Mouse (Mus musculus): ENCODE data around the gene Gabarap.

Gene Gabarap

GRCm38 (mm10) chr11:70018131-70018990 lies 27.4 kb downstream of the Gabarap start:
- peak; percentile 46 for DNase-seq (ENCODE audit: extremely low read depth, insufficient read length, low spot score)

GRCm38 (mm10) chr11:70019495-70020021 lies 28.6 kb downstream of the Gabarap start:
- no peak for DNase-seq (ENCODE audit: extremely low read depth, insufficient read length, low spot score)

GRCm38 (mm10) chr11:70020022-70020631 lies 29.2 kb downstream of the Gabarap start:
- DNase-seq (ENCODE audit: extremely low read depth, insufficient read length, low spot score) = no peak

- DNase-seq (ENCODE audit: extremely low read depth, insufficient read length, low spot score) = peak; percentile 67
These were observed 29.9 kb downstream of the Gabarap start for GRCm38 (mm10) chr11:70020731-70021263.

- peak; percentile 95 for DNase-seq (ENCODE audit: extremely low read depth, insufficient read length, low spot score)
These were observed 30.6 kb downstream of the Gabarap start for GRCm38 (mm10) chr11:70021264-70022132.

GRCm38 (mm10) chr11:70023481-70024150 lies 32.7 kb downstream of the Gabarap start:
- no peak for DNase-seq (ENCODE audit: extremely low read depth, insufficient read length, low spot score)

DNA sequence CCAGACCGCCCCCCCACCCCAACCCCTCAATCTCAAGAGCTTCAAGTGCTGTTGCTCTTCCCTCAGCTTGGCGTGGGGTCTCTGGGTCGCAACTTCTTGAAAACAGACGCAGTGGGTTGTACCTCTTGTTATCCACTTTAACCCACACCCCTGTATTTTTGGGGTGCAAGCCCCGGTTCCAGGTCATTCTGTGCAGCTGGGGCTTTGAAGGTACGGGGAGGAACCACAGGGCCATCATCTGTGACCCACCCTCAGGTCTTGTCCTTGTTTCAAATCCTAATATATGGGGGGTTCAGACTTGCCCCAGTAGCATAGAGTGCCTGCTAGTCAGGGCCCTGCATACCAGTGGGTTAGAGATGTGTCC lies 33.2 kb downstream of the Gabarap start:
- no peak for DNase-seq (ENCODE audit: extremely low read depth, insufficient read length, low spot score)

- DNase-seq (ENCODE audit: extremely low read depth, insufficient read length, low spot score) = no peak
These were observed 35.7 kb downstream of the Gabarap start for GRCm38 (mm10) chr11:70026689-70027088.

GRCm38 (mm10) chr11:70027397-70027796 lies 36.5 kb downstream of the Gabarap start:
- no peak for DNase-seq (ENCODE audit: extremely low read depth, insufficient read length, low spot score)

DNA sequence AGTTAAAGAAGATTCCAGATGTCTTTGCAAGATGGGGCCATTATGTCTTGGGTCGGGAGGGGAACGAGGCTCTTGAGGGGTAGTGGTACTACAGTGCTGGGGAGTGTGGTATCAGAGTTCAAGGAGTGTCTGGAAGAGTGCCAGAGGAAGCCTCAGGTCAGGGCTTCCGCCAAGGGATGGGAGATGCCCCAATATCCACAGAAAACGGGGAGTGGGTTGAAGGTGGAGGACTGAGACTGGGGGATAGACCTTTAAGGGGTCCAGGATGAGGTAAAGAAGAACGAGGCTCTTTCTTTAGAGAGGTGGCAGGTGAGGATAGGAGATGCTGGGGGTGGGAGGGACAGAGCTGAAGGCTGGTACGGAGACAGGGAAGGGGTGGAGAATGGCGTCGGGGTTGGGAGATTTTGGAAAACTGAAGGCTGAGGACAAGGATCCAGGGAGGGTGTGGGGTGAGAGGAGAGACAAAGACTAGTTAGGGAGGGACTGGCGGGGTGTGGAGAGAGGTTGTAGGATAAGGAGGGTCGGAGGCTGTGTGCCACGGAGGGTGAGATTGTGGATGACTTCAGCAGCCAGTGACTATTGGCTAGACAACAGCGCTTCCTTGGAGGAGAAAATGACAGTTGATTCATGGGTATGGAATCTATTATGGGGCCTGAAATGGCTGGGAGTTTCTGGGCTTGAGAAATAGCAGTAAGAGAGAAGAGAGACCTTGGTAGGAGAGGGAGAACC lies 37.6 kb downstream of the Gabarap start:
- no peak for DNase-seq (ENCODE audit: extremely low read depth, insufficient read length, low spot score)

DNA sequence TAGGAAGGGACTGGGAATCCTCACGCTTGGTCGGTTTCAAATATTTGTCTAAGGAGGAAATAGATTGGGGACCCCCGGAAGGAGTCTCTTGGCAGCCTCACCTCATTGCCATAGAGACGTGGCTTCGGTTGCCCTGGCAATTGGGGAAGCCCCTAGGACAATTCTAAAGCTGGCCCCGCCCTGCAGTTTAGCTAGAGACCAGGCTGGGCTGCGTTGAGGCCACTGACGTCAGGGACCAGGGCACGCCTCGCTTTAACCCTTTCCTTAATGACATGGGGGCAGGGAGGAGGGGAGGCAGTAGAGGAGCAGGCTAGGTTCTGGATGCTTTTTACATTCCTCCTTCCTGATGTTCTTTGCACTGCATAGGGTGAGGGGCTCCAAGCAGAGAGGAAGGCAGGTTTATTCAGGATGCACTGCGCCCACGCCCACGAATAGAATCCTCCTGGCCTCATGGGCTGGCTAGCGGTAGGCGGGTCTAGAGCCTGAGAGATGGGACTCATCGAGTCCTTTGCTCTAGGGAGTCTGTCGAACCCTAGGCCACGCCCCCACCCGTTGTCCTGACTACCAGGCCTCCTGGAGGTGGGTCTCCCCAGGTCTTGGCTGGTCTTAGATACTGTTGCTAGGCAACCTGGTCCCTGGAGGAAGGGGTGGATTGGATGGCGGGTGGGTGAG lies 38.3 kb downstream of the Gabarap start:
- peak; percentile 64 for DNase-seq (ENCODE audit: extremely low read depth, insufficient read length, low spot score)

DNA sequence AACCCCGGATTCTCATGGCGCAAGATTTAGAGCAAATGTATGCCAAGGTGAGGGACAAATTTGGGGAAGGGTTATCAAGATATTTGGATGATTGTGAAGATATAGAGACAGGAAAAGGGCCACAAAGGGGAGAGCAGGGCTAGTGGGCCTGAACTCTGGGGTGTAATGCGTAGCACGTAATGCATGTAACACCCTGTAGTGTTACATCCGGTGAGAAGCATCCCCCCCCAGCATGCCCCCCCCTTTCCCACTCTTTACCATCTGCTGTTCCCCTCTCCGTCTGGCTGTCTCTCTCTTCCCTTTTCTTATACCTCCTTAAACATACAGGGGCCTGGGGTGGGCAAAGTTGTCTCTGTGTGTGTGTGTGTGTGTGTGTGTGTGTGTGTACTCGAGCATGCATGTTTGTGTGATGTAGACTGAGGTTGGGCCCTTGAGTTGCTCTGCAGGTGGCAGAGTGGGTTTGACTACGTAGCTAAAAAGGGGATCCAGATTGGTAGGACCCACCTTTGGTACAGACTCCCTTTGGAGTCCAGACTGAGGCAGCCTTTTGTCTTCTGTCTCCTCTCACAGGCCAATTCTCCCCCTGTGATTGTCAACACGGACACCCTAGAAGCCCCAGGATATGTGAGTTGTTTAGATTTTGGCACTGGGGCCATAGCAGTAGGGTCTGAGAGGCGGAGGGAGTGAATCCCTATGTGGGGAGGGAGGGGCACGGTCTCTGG lies 39.0 kb downstream of the Gabarap start:
- DNase-seq (ENCODE audit: extremely low read depth, insufficient read length, low spot score) = no peak

DNA sequence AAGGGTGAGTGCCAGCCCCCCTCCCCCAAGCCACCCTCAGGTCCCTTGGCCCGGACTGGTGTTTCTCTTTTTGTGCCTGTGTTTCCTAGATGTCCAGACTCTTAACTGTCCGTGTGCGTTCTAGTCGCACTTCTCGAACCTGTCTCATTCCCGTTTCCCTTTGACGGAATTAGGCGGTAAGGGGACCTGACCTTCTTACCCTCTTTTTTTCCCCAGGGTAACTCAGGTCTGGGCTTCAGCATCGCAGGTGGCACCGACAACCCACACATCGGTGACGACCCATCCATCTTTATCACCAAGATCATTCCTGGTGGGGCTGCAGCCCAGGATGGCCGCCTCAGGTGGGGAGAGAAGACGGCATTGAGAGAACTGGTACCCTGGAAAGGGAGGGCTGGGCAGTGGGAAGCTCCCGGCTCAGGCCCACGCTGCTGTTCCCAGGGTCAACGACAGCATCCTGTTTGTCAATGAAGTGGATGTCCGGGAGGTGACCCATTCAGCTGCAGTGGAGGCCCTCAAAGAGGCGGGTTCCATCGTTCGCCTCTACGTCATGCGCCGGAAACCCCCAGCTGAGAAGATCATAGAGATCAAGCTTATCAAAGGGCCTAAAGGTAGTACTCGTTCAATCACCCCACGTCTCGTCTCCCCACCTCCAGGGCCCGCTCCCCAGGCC lies 39.8 kb downstream of the Gabarap start:
- no peak for DNase-seq (ENCODE audit: extremely low read depth, insufficient read length, low spot score)

- no peak for DNase-seq (ENCODE audit: extremely low read depth, insufficient read length, low spot score)
These were observed 40.4 kb downstream of the Gabarap start for GRCm38 (mm10) chr11:70031321-70031670.

DNA sequence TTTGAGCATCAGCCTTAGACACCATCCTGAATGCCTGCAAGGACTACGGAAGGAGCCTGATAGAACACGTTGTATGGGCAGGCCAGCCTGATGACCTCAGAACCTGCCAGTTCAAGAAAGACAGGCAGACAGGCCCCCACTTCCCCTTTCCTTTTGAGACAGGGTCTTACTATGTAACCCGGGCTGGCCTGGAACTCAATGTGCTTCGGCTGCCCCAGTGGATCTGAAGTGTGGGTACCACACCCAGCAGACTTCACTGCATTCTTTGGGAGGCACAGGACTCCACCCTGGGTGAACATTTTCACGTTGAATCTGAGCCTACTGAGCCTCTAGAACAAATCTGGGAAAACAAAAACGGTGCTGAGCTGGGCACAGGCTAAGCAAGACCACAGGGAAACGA lies 47.2 kb downstream of the Gabarap start:
- no peak for DNase-seq (ENCODE audit: extremely low read depth, insufficient read length, low spot score)

GRCm38 (mm10) chr11:70039631-70040030 lies 48.7 kb downstream of the Gabarap start:
- no peak for DNase-seq (ENCODE audit: extremely low read depth, insufficient read length, low spot score)

- DNase-seq (ENCODE audit: extremely low read depth, insufficient read length, low spot score) = no peak
These were observed 49.2 kb downstream of the Gabarap start for GRCm38 (mm10) chr11:70040184-70040583.
